Comparison of ENCODE assay signal across 15 mouse cellular contexts in the genomic region with DNA sequence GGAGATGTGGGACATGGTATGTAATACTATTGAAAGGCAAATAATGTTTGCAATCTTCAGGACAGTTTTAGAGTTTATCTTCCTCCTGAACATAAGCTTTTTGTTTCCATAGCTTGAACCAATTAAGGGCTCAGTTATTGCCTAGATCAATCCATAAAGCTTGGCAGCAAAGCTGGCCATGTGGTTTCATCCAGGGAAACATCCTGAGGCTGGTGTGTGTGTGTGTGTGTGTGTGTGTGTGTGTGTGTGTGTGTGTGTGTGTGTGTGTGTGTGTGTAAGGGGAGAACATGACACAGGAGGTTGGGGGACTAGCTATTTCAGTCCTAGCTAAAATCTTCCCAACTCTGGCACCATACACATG.
"Had no signal": no experiment of that assay in that cellular context is flagged by ENCODE, and none has a peak within 500 bp of the region (broad histone marks: within the 10 kb centered on the region; RNA-seq: fewer than 3 reads in every experiment).

No protein-coding gene starts in this region.

- DNase-seq: kidney, adult 18-20 months; kidney, adult 9 months; kidney, postnatal 14 days; kidney, postnatal 4 days; liver, postnatal 0 days; lung, embryonic 14.5 days; midbrain, embryonic 14.5 days; thymus, adult 18-20 months; thymus, postnatal 36 days had no signal

- H3K27ac ChIP-seq: limb, embryonic 15.5 days; liver, embryonic 14.5 days; macrophage had no signal

- H3K27me3 ChIP-seq: limb, embryonic 15.5 days had no signal

- H3K36me3 ChIP-seq: limb, embryonic 15.5 days had no signal

- H3K4me2 ChIP-seq: limb, embryonic 15.5 days; liver, embryonic 11.5 days; lung, embryonic 14.5 days had no signal

- ATAC-seq: intestine, embryonic 16.5 days; liver, postnatal 0 days; lung, postnatal 0 days had no signal

- H3K9ac ChIP-seq: limb, embryonic 15.5 days; liver, embryonic 14.5 days; liver, postnatal 0 days; lung, embryonic 14.5 days had no signal

- H3K4me3 ChIP-seq: limb, embryonic 15.5 days had no signal

- H3K9me3 ChIP-seq: limb, embryonic 15.5 days had no signal
